Mouse (Mus musculus): ENCODE measurements at regions not wholly inside any gene's neighbourhood (a gene's known extent, or its start where the extent isn't known, plus 50 kb on each side); places are given as distances from the start of the nearest gene placed in this dataset.

DNA sequence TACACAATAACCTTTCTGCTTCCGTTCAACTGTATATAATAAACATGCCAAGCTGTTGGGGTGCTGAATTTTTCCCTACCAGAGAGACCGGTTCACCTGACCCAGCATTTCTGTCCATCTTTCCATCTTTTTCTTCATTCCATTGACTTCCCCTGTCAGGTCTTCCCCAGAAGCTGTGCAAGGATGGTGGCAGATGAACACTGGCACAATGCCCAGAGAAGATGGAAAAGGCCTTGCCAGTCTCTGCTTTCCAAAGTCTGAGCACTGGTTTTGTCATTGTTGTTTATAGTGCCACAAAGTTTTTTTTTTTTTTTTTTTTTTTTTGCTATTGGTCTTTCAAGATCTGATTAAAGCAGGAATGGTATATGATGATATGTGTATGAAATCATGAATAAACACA lies 526.6 kb downstream of the Fgf9 start:
- DNase-seq (ENCODE audit: low spot score), result no peak
- H3K27me3 ChIP-seq (ENCODE audit: low read depth, poor library complexity, severe bottlenecking), result no peaks in the 10 kb centered on the region
- peaks cover 7% of the 10 kb centered on the region for H3K4me1 ChIP-seq
- no peak overlapping the region for H3K27ac ChIP-seq (replicated peaks)
- H3K36me3 ChIP-seq, result no peaks in the 10 kb centered on the region
- no peak overlapping the region for H3K4me3 ChIP-seq
- H3K9me3 ChIP-seq (replicated peaks), result no peaks in the 10 kb centered on the region
- WGBS, result 96% methylated on average over 2 of the region's 2 CpGs

DNA sequence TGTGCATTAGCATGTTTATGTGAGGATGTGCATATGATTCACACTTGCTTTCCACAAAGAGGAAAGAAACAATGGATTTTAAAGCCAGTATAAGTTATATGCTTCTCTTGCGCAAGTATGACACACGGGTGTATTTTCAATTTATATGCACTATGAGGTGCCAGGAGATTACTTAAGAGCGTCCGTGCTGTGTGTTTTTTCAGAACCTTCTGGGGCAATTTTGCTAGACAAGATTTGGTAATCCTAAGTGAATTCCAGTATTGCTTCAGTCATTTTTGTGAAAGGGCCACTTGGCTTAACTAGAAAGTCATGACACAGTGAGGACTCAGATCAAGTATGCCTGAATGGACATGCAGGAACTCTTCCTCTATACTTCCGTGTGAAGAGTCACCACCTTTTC lies 511.5 kb downstream of the Fgf9 start:
- DNase-seq (ENCODE audit: low spot score), result no peak
- H3K36me3 ChIP-seq, result no peaks in the 10 kb centered on the region
- no peaks in the 10 kb centered on the region for H3K4me1 ChIP-seq
- WGBS, result 89% methylated on average over 5 of the region's 5 CpGs
- no peaks in the 10 kb centered on the region for H3K9me3 ChIP-seq (replicated peaks)
- H3K4me3 ChIP-seq, result no peak overlapping the region
- no peaks in the 10 kb centered on the region for H3K27me3 ChIP-seq (ENCODE audit: low read depth, poor library complexity, severe bottlenecking)
- no peak overlapping the region for H3K27ac ChIP-seq (replicated peaks)

- 80% methylated on average over 2 of the region's 2 CpGs for WGBS
- no peaks in the 10 kb centered on the region for H3K9me3 ChIP-seq (replicated peaks)
- DNase-seq (ENCODE audit: low spot score), result no peak
- no peak overlapping the region for H3K4me3 ChIP-seq
- no peak overlapping the region for H3K27ac ChIP-seq (replicated peaks)
- no peaks in the 10 kb centered on the region for H3K36me3 ChIP-seq
- H3K4me1 ChIP-seq, result no peaks in the 10 kb centered on the region
- no peaks in the 10 kb centered on the region for H3K27me3 ChIP-seq (ENCODE audit: low read depth, poor library complexity, severe bottlenecking)
Observed at GRCm38 (mm10) chr14:58570021-58570420, 499.7 kb downstream of the Fgf9 start.

DNA sequence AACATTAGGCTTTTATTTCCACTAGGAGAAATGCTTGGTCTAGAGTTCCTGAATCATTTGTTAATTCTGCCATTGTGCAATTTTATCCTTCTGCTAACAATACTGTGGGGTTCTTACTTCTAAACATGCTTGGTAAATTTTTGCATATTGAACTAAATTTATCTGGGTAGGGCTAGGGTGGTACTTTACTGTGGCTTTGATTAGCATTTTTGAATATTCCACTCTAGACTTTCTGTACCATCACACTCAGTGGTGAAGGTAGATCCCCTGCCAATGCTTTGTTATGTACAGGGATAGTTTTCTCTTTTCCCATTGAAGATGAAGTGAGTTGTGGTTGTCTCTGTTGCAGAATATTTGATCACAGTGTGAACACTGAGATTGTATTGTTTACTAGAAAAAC lies 497.1 kb downstream of the Fgf9 start:
- no peak overlapping the region for H3K27ac ChIP-seq (replicated peaks)
- H3K36me3 ChIP-seq, result no peaks in the 10 kb centered on the region
- H3K4me3 ChIP-seq, result no peak overlapping the region
- H3K4me1 ChIP-seq, result no peaks in the 10 kb centered on the region
- DNase-seq (ENCODE audit: low spot score), result no peak
- H3K9me3 ChIP-seq (replicated peaks), result no peaks in the 10 kb centered on the region
- no peaks in the 10 kb centered on the region for H3K27me3 ChIP-seq (ENCODE audit: low read depth, poor library complexity, severe bottlenecking)

DNA sequence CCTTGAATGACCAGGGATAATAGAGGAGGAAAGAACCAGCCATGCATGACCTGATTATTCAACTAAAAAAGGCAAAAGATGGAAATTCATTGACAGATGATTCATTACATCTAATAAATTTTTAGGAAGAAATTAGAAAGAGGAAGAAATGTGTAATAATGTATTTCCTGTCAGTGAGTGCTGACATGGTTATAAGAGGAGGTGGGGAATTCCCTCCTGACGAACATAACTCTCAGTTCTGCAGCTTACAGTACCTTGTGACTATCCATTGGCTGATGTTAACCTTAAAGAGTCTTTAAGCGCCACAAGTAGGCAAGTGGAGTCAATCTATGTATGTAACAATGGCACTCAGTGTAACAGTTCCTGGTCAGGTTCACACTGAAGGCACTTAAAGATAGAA lies 492.7 kb downstream of the Fgf9 start:
- DNase-seq (ENCODE audit: low spot score), result no peak
- 77% methylated on average over 2 of the region's 2 CpGs for WGBS
- Histone ChIP-seq H3K4me3 (no peak overlapping the region), H3K36me3 (no peaks in the 10 kb centered on the region), H3K4me1 (no peaks in the 10 kb centered on the region), H3K27me3 (ENCODE audit: low read depth, poor library complexity, severe bottlenecking) (no peaks in the 10 kb centered on the region), H3K9me3 (replicated peaks) (no peaks in the 10 kb centered on the region), H3K27ac (replicated peaks) (no peak overlapping the region)

- WGBS, result 33% methylated on average over 2 of the region's 2 CpGs
- DNase-seq (ENCODE audit: low spot score), result no peak
- Histone ChIP-seq H3K27me3 (ENCODE audit: low read depth, poor library complexity, severe bottlenecking) (peaks cover 54% of the 10 kb centered on the region), H3K4me1 (peaks cover 1% of the 10 kb centered on the region), H3K27ac (replicated peaks) (no peak overlapping the region), H3K36me3 (no peaks in the 10 kb centered on the region), H3K9me3 (replicated peaks) (no peaks in the 10 kb centered on the region), H3K4me3 (no peak overlapping the region)
Observed at GRCm38 (mm10) chr14:58550785-58551184, 480.4 kb downstream of the Fgf9 start.

DNA sequence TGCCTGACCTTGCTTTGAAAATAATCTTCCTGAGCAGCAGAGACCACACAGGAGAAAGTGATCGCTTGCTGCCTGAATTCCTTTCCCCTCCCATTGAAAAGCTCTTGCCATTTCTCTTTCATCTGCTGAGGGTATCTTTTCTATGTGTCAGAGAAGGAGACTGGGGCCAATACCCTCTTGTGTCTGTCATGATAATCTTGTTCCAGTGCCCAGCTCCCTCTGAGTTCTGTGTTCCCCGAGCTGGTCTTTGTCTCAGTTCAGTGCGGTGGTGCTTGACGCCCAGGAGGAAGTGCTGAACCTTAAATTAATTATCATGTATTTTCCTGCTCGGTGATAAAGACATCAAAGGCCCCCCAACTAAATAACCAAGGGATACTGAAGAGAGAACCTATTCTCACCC lies 475.4 kb downstream of the Fgf9 start:
- WGBS, result 12% methylated on average over 5 of the region's 5 CpGs
- peaks cover 52% of the 10 kb centered on the region for H3K27me3 ChIP-seq (ENCODE audit: low read depth, poor library complexity, severe bottlenecking)
- no peak for DNase-seq (ENCODE audit: low spot score)

GRCm38 (mm10) chr14:58543140-58543767 lies 472.9 kb downstream of the Fgf9 start:
- Histone ChIP-seq H3K27me3 (ENCODE audit: low read depth, poor library complexity, severe bottlenecking) (peaks cover 34% of the 10 kb centered on the region), H3K9me3 (replicated peaks) (no peaks in the 10 kb centered on the region), H3K4me1 (peaks cover 8% of the 10 kb centered on the region), H3K27ac (replicated peaks) (no peak overlapping the region), H3K36me3 (no peaks in the 10 kb centered on the region), H3K4me3 (no peak overlapping the region)
- WGBS, result 92% methylated on average over 10 of the region's 10 CpGs
- DNase-seq (ENCODE audit: low spot score), result no peak

More for the DNA sequence above, 475.4 kb downstream of the Fgf9 start:
- no peak overlapping the region for H3K27ac ChIP-seq (replicated peaks)
- no peaks in the 10 kb centered on the region for H3K36me3 ChIP-seq
- peaks cover 8% of the 10 kb centered on the region for H3K4me1 ChIP-seq
- H3K4me3 ChIP-seq, result no peak overlapping the region
- no peaks in the 10 kb centered on the region for H3K9me3 ChIP-seq (replicated peaks)

DNA sequence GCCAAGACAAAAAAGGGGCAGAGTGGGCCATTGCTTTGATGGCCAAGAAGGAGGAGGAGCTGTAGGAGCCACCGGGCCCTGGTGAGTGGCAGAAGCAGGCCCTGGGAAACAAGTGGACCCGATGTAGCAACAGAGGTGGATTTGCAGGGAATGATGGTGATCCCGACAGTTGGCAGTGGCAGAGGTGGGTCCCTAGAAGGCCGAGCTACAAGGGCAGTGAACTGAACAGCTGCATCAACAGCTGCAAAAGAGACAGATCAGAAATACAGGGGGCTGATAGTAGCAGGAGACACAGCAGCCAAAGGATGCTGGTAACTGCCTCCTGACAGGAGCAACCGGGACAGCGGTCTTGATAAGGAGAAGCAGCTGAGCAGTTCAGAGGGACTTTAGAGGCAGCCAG lies 467.8 kb downstream of the Fgf9 start:
- Histone ChIP-seq H3K4me3 (no peak overlapping the region), H3K27ac (replicated peaks) (no peak overlapping the region), H3K4me1 (peaks cover 2% of the 10 kb centered on the region; the same call in 1 of the 2 replicates), H3K9me3 (replicated peaks) (0 out of 2 replicates have a peak, but pooled peaks cover 3% of the 10 kb centered on the region), H3K36me3 (no peaks in the 10 kb centered on the region), H3K27me3 (ENCODE audit: low read depth, poor library complexity, severe bottlenecking) (no peaks in the 10 kb centered on the region)
- no peak for DNase-seq (ENCODE audit: low spot score)
- 82% methylated on average over 6 of the region's 6 CpGs for WGBS

DNA sequence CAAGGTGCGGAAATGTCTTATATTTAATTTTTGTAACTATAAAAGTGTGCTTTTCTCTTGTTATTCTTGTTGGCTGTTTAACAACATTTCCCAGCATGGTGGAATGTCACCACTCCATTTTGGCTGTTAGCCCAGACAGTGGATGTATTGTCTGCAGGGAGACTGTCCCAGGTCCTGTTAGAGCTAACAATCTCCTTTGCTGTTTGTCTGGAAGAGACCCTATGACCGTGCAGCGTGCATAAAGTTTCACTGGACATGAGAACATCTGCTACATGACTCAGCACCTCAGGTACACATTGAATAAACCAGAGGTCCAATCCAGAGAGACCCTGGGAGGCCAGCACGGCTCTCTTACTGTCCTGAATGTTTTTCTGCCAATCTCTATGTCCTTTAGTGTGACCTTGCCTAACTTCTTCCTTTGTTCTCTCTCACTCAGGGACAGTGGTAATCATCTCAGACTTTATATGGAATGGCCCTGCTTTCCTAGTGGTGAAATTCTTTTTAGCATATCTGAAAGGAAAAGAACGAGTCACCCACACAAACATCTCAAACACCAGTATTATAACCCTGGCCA lies 450.7 kb downstream of the Fgf9 start:
- H3K36me3 ChIP-seq, result no peaks in the 10 kb centered on the region
- no peaks in the 10 kb centered on the region for H3K27me3 ChIP-seq (ENCODE audit: low read depth, poor library complexity, severe bottlenecking)
- no peak overlapping the region for H3K4me3 ChIP-seq
- no peak overlapping the region for H3K27ac ChIP-seq (replicated peaks)
- H3K9me3 ChIP-seq (replicated peaks), result no peaks in the 10 kb centered on the region
- no peak for DNase-seq (ENCODE audit: low spot score)
- 81% methylated on average over 5 of the region's 5 CpGs for WGBS
- H3K4me1 ChIP-seq, result no peaks in the 10 kb centered on the region

DNA sequence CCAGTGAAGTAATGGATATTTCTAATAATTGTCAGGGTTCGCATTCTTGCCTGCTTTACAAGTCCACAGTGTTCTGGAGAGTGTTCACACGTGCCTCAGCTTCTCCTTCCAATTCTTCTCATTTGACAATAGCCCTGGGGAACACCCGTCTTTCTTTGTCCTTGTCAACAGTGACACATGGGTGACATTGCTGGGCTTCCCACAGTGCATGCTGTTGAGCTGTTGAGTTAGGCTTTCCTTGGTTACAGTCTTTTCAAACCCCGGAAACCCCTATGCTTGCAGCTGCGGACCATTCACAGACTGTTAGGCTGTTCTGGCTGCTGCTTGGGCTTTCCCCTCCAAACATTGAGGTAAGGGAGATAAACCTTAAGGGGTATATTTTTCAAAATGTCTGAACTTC lies 450.0 kb downstream of the Fgf9 start:
- no peak overlapping the region for H3K4me3 ChIP-seq
- H3K27me3 ChIP-seq (ENCODE audit: low read depth, poor library complexity, severe bottlenecking), result no peaks in the 10 kb centered on the region
- H3K36me3 ChIP-seq, result no peaks in the 10 kb centered on the region
- H3K27ac ChIP-seq (replicated peaks), result no peak overlapping the region
- WGBS, result 83% methylated on average over 5 of the region's 5 CpGs
- DNase-seq (ENCODE audit: low spot score), result no peak
- H3K4me1 ChIP-seq, result no peaks in the 10 kb centered on the region
- no peaks in the 10 kb centered on the region for H3K9me3 ChIP-seq (replicated peaks)

GRCm38 (mm10) chr14:58519086-58519485 lies 448.7 kb downstream of the Fgf9 start:
- 95% methylated on average over 1 of the region's 1 CpGs for WGBS
- H3K4me3 ChIP-seq, result no peak overlapping the region
- no peaks in the 10 kb centered on the region for H3K4me1 ChIP-seq
- H3K9me3 ChIP-seq (replicated peaks), result no peaks in the 10 kb centered on the region
- no peaks in the 10 kb centered on the region for H3K36me3 ChIP-seq
- no peak for DNase-seq (ENCODE audit: low spot score)
- H3K27me3 ChIP-seq (ENCODE audit: low read depth, poor library complexity, severe bottlenecking), result no peaks in the 10 kb centered on the region
- H3K27ac ChIP-seq (replicated peaks), result no peak overlapping the region

GRCm38 (mm10) chr14:58516543-58516942 lies 446.2 kb downstream of the Fgf9 start:
- 67% methylated on average over 4 of the region's 4 CpGs for WGBS
- no peak for DNase-seq (ENCODE audit: low spot score)
- no peaks in the 10 kb centered on the region for H3K27me3 ChIP-seq (ENCODE audit: low read depth, poor library complexity, severe bottlenecking)
- H3K4me1 ChIP-seq, result no peaks in the 10 kb centered on the region
- H3K4me3 ChIP-seq, result no peak overlapping the region
- H3K36me3 ChIP-seq, result no peaks in the 10 kb centered on the region
- H3K9me3 ChIP-seq (replicated peaks), result no peaks in the 10 kb centered on the region
- H3K27ac ChIP-seq (replicated peaks), result no peak overlapping the region

DNA sequence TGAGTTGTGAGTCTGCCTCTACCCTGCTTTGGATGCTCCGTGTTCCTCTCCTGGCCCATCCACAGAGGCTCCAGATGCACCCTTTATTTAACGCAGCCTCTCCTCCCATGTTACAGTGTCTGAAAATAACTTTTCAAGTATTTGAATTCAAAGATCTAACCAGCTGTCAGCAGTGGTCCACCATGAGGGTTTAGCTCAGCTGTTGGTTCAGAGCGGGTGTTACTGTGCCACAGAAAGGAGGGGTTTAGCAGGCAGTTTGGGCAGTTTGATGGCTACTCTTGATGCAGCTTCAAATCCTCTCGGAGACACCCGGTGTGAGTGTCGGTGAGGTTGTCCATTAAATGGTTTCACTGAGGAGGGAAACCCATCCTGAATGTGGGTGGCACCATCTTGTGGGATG lies 441.8 kb downstream of the Fgf9 start:
- H3K27me3 ChIP-seq (ENCODE audit: low read depth, poor library complexity, severe bottlenecking), result no peaks in the 10 kb centered on the region
- no peak overlapping the region for H3K4me3 ChIP-seq
- no peak for DNase-seq (ENCODE audit: low spot score)
- no peak overlapping the region for H3K27ac ChIP-seq (replicated peaks)
- no peaks in the 10 kb centered on the region for H3K4me1 ChIP-seq
- H3K9me3 ChIP-seq (replicated peaks), result no peaks in the 10 kb centered on the region
- 95% methylated on average over 6 of the region's 6 CpGs for WGBS
- H3K36me3 ChIP-seq, result no peaks in the 10 kb centered on the region
